Mouse (Mus musculus) CH12.LX (cell line): ENCODE data around the gene Prr18. TPM values are rescaled to one million over a fixed set of nuclear protein-coding genes. Genes with fewer than 3 reads are reported as not detected.

Experiments
- DNase-seq: peaks from one replicate; pipeline ENCODE4 v3.0.0-alpha.2; 2013; ENCODE audit errors: extremely low read depth
- H3K27ac ChIP-seq: 2 replicates; pipeline ENCODE4 v1.5.1; 2012; ENCODE audit warnings: low read depth, mild to moderate bottlenecking, control low read depth, moderate library complexity; ENCODE audit not compliant: insufficient read depth
- H3K27me3 ChIP-seq: replicated peaks from 2 replicates; pipeline ENCODE3; 2012; ENCODE audit warnings: inconsistent platforms
- H3K36me3 ChIP-seq, 2 experiments: replicated peaks in 1 of 2; 2 replicates each; pipeline versions ENCODE3 to v1.6.1; 2012; ENCODE audit warnings: inconsistent platforms in 1 of 2, low read length in 1 of 2, mild to moderate bottlenecking in 1 of 2, mixed read lengths in 1 of 2, moderate library complexity in 1 of 2; ENCODE audit not compliant: control insufficient read depth in 1 of 2, insufficient read depth in 1 of 2
- H3K4me1 ChIP-seq, 2 experiments: 2 replicates each; pipeline ENCODE4 v1.6.1; 2012; ENCODE audit warnings: inconsistent platforms in 1 of 2, moderate library complexity in 1 of 2; ENCODE audit not compliant: insufficient read depth in 2 of 2, control insufficient read depth in 1 of 2
- H3K4me2 ChIP-seq: 2 replicates; pipeline ENCODE4 v1.6.1; 2012; ENCODE audit warnings: low read depth, mild to moderate bottlenecking, control low read depth; ENCODE audit not compliant: poor library complexity, insufficient read depth, severe bottlenecking
- H3K4me3 ChIP-seq, 3 experiments: fragments of 150-350 bp in 1 of 3; sonication (generic) in 1 of 3; replicated peaks in 1 of 3; 2 replicates each; pipeline versions ENCODE3 to v1.5.1; 2011 to 2012; ENCODE audit warnings: low read depth in 2 of 3, low read length in 2 of 3, mild to moderate bottlenecking in 2 of 3, moderate library complexity in 2 of 3, control low read depth in 1 of 3, improper control_type of control experiment in 1 of 3, inconsistent platforms in 1 of 3, mixed read lengths in 1 of 3; ENCODE audit not compliant: poor library complexity in 1 of 3
- H3K79me2 ChIP-seq: replicated peaks from 2 replicates; pipeline ENCODE4 v1.6.1; 2012; ENCODE audit warnings: mild to moderate bottlenecking, moderate library complexity; ENCODE audit not compliant: control insufficient read depth, poor library complexity, insufficient read depth, severe bottlenecking; ENCODE audit errors: extremely low read depth
- H3K9ac ChIP-seq: 2 replicates; pipeline ENCODE4 v1.6.1; 2012; ENCODE audit warnings: low read depth, mild to moderate bottlenecking, control low read depth, moderate library complexity; ENCODE audit not compliant: insufficient read depth
- H3K9me3 ChIP-seq: replicated peaks from 2 replicates; pipeline ENCODE3; 2012; ENCODE audit warnings: low read length, inconsistent platforms, mixed read lengths
- CTCF ChIP-seq, 2 experiments: IDR thresholded peaks in 1 of 2; conservative IDR thresholded peaks in 1 of 2; 2 replicates each; pipeline ENCODE4 v1.5.1; 2011 to 2012; ENCODE audit warnings: low read depth in 2 of 2, low read length in 2 of 2, improper control_type of control experiment in 1 of 2, inconsistent platforms in 1 of 2, mild to moderate bottlenecking in 1 of 2, moderate library complexity in 1 of 2
- JUN ChIP-seq: IDR thresholded peaks from 2 replicates; pipeline ENCODE4 v1.6.1; 2011; ENCODE audit warnings: low read depth, mild to moderate bottlenecking, low read length, improper control_type of control experiment, moderate library complexity; ENCODE audit not compliant: insufficient read depth
- MAFK ChIP-seq: IDR thresholded peaks from 2 replicates; pipeline ENCODE4 v1.6.1; 2011; ENCODE audit warnings: low read length, improper control_type of control experiment; ENCODE audit not compliant: insufficient replicate concordance
- MAX ChIP-seq: IDR thresholded peaks from 2 replicates; pipeline ENCODE4 v1.6.1; 2011; ENCODE audit warnings: low read length, improper control_type of control experiment
- NRF1 ChIP-seq: IDR thresholded peaks from 2 replicates; pipeline ENCODE4 v1.6.1; 2014; ENCODE audit warnings: low read depth, mild to moderate bottlenecking, inconsistent platforms, low read length, improper control_type of control experiment, moderate library complexity
- PAX5 ChIP-seq: IDR thresholded peaks from 2 replicates; pipeline ENCODE4 v1.6.1; 2012; ENCODE audit warnings: low read length, inconsistent platforms, mixed read lengths
- POLR2AphosphoS2 ChIP-seq: IDR thresholded peaks from 2 replicates; pipeline ENCODE4 v1.6.1; 2011; ENCODE audit warnings: low read depth, low read length, improper control_type of control experiment
- ZC3H11A ChIP-seq: IDR thresholded peaks from 2 replicates; pipeline ENCODE4 v1.6.1; 2012; ENCODE audit warnings: low read depth, mild to moderate bottlenecking, inconsistent platforms, low read length, improper control_type of control experiment
- ZKSCAN1 ChIP-seq: IDR thresholded peaks from 2 replicates; pipeline ENCODE4 v1.6.1; 2012; ENCODE audit warnings: low read depth, inconsistent platforms, low read length, improper control_type of control experiment, borderline replicate concordance
- ZMIZ1 ChIP-seq: IDR thresholded peaks from 2 replicates; pipeline ENCODE4 v1.6.1; 2012; ENCODE audit warnings: low read depth, mild to moderate bottlenecking, inconsistent platforms, low read length, improper control_type of control experiment
- dilution Hi-C: fragments of 300-500 bp; cut with MboI; formaldehyde crosslinking; loops from 2 replicates; pipeline ENCODE4 v1.14.3; 2020; ENCODE audit warnings: low sequenced_read_pairs; ENCODE audit not compliant: extremely low pct_unique_long_range_greater_than_20kb, extremely low pct_ligation_motif_present
- in situ Hi-C: fragments of 300-500 bp; cut with MboI; formaldehyde crosslinking; loops from 3 replicates; pipeline ENCODE4 v1.14.3; 2019; ENCODE audit warnings: low sequenced_read_pairs, low pct_ligation_motif_present, low pct_unique_long_range_greater_than_20kb, mixed read lengths
- polyA plus RNA-seq: library from polyadenylated mRNA; unstranded; fragments of >175 nt; gene quantifications from 2 replicates; pipeline ENCODE4 v1.2.1, GENCODE M21; 2012; ENCODE audit warnings: low read depth; ENCODE audit not compliant: insufficient read length
- total RNA-seq, 2 experiments: library from RNA; depleted of rRNA; stranded (reverse); fragments of 300-350 nt in 1 of 2; fragments of >200 nt in 1 of 2; gene quantifications; 2 replicates each; pipeline ENCODE4 v1.2.3; 2012 to 2014

Prr18 gene
- total and polyA plus RNA-seq, 3 experiments, result 0.07 to 0.12 (median 0.08) TPM

DNA sequence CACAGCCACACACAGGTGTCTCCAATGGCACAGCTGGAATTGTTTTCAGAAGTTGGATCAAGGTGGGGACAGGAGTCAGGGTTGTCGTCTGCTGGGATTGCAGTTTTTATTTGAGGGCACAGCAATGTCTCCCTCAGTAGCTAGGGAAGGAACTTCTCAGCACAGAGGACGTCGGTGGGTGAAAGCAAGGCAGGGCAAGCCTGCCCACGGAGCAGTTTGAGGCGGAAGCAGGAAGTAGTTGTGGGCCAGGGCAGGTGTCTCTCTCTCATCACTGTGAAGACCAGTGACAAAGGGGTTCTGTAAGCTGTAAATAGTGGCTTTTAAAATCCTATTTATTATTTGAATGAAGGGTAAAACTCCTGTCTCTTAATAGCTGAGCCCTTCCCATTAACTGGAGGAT lies 5.4 kb downstream of the Prr18 start:
- H3K79me2 ChIP-seq, result no peaks in the 10 kb centered on the region
- no peaks in the 10 kb centered on the region for H3K27me3 ChIP-seq
- no peak overlapping the region for H3K4me2 ChIP-seq
- no peak overlapping the region for H3K9ac ChIP-seq
- no peak overlapping the region for H3K4me3 ChIP-seq
- DNase-seq, result no peak
- H3K36me3 ChIP-seq, result peaks cover 0 to 19% of the 10 kb centered on the region in 2 experiments
- peaks cover 6% of the 10 kb centered on the region for H3K9me3 ChIP-seq
- TF ChIP-seq POLR2AphosphoS2, result no peak
- in situ Hi-C loops (no loop called here), dilution Hi-C loops (no loop called here)
- no peak overlapping the region for H3K27ac ChIP-seq
- H3K4me1 ChIP-seq, result no peaks in the 10 kb centered on the region

DNA sequence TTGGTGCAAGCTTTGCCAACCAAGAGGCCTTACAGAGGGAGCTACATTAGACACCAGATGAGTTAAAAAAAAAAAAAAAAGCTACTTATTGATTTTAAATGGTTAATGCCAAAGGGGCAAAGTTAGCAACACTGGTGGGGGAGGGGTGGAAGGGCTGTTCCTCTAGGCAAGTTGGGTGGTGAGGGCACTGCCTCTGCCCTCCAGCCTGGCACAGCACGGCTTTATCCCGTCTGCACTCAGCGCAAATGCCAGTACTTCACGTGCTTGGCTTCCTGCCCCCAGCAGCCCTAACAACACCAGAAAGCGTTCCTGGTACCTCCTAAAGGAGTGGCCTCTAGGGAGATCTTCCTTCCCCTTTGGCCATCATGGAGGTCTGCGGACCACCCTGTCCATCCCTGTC lies 6.2 kb downstream of the Prr18 start:
- DNase-seq, result no peak
- no peak overlapping the region for H3K4me3 ChIP-seq
- no peak overlapping the region for H3K27ac ChIP-seq
- no peak overlapping the region for H3K4me2 ChIP-seq
- H3K9ac ChIP-seq, result no peak overlapping the region
- H3K36me3 ChIP-seq, result peaks cover 0 to 18% of the 10 kb centered on the region in 2 experiments
- dilution Hi-C loops, result no loop called here
- no peaks in the 10 kb centered on the region for H3K4me1 ChIP-seq
- no peaks in the 10 kb centered on the region for H3K27me3 ChIP-seq
- peaks cover 6% of the 10 kb centered on the region for H3K9me3 ChIP-seq
- H3K79me2 ChIP-seq, result no peaks in the 10 kb centered on the region
- no peak for TF ChIP-seq JUN
- TF ChIP-seq MAFK, result no peak
- TF ChIP-seq, all 38 proteins: peak for 0
- in situ Hi-C loops, result no loop called here

DNA sequence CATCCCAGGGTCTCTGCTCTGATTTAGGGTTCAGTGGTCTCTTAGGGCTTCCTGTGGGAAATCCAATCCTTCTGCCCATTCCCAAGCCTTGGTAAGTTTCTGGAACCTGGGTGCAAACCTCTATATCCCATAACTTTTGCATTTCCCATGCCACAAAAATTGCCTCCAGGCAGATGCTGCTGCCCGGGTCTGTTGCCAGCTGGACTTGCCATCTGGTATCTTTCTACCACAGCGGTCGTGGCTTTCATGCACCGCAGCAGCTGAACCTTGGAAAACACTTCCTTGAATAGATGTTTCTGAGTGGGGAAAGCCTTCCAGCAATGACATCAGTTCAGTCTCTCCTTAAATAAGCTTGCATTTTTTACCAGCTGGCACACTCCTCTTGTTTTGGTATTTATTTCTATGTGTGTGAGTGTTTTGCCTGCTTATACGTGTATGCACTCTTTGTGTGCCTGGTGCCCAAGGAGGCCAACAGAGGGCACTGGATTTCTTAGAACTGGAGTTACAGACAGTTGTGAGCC lies 10.6 kb downstream of the Prr18 start:
- Histone ChIP-seq H3K79me2 (no peaks in the 10 kb centered on the region), H3K9me3 (no peaks in the 10 kb centered on the region), H3K36me3 (no peaks in the 10 kb centered on the region), H3K4me1 (no peaks in the 10 kb centered on the region), H3K9ac (no peak overlapping the region), H3K4me2 (no peak overlapping the region), H3K27me3 (no peaks in the 10 kb centered on the region), H3K27ac (no peak overlapping the region), H3K4me3 (no peak overlapping the region)
- dilution Hi-C loops (no loop called here), in situ Hi-C loops (no loop called here)
- no peak for TF ChIP-seq ZC3H11A
- TF ChIP-seq ZKSCAN1, result no peak
- TF ChIP-seq NRF1, result no peak
- TF ChIP-seq CTCF (conservative IDR thresholded peaks at IDR 0.05 in 1 of 2, IDR thresholded peaks at IDR 0.05 in 1 of 2; ENCODE audit: low read depth in 2 of 2, low read length in 2 of 2), result no peak
- no peak for TF ChIP-seq JUN
- no peak for TF ChIP-seq MAX
- TF ChIP-seq PAX5, result no peak
- TF ChIP-seq MAFK, result no peak
- TF ChIP-seq ZMIZ1, result no peak
- DNase-seq, result no peak
